Mouse (Mus musculus): Measurements from ENCODE around the gene Mea1. TPM values are rescaled to one million over a fixed set of nuclear protein-coding genes. Genes with fewer than 3 reads are reported as not detected.
A peak's percentile ranks its signal among the peaks of the same experiment; 100 is the strongest.

The Mea1 gene
- polyA plus RNA-seq, 1 experiment from 2014 or later = 128 TPM

DNA sequence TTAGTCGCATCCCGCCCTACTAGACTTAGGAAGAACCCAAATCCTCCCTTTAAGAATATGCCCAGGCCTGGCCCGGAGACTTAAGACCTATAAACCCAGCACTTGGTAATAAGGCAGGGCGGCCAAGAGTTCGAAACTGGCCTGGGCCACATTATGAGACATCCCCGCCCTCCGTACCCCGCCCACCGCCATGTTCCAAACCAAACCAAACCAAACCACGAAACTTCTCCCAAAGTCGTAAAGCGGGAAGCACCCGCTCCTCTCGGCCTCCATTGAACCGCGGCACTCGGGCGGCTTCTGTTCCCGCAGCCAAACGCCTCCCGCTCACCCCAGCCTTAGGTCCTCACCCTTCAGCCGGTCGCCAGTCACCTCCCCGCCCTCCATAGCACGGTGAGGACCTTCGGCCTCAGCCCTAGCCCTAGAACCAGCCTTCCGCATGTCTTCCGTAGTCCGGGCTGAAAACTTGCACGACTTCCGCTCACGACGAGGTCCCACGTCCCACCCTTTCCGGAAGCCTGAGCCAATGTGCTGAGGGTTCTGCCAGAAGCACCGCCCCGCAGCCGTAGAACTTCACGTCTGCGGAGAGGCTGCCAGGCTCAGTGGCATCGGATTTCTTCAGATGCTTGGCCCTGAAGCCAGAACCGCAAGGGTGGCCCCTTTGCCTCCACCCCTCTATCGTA lies 4.6 kb upstream of the Mea1 start, which contains the start of gene Rrp36:
TSS of gene Rrp36 (minus strand) at position 503 of the 680 bp plus-strand sequence.
- Histone ChIP-seq H3K4me2 (peak within 1 kb of the TSS; percentile 76), H3K9ac (peak within 1 kb of the TSS; percentile 75), H3K4me3 (peak within 1 kb of the TSS; percentile 76), H3K36me3 (peaks cover 52% of the 10 kb centered on the region), H3K27ac (peak within 1 kb of the TSS; percentile 79), H3K27me3 (no peaks in the 10 kb centered on the region), H3K9me3 (no peaks in the 10 kb centered on the region), H3K4me1 (peaks cover 32% of the 10 kb centered on the region)
- peak; percentile 94 for ATAC-seq (ENCODE audit: borderline replicate concordance, extremely low read depth, low FRiP score, low TSS enrichment)
- under 1% methylated on average over 43 of the region's 43 CpGs for WGBS

DNA sequence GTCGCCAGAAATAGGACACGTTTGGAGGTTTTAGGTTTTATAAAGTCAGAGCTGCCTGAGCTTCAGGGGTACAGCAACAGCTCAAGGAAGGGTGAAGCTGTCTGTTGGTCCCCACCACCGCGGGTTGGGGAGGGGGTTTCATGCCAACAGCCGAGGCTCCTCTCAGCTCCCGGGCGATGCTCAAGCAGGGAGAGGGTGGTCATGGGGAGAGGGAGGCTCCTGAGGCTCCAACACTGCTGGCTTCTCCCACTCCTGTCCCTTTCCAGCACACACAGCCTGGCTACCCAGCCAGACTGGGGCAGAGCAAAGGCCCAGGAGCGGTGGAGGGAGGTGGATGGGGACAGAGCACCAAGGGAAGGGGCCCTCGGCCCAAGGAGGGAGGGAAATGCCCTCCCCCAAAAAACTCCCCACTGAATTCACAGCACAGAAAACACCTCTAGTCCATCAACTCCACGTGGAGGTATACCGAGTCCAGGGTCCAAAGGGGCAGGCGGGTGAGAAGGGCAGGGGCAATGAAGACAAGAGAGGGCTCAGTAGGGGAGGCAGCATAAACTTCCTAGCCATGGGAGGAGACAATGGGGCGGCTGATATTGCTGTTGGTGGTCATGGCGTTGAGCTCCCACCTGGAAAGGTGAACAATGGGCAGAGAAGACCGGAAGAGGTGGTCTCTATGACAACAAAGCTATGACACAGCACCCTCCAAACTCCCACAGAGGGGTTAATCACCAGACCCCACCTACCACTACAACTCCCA lies 3.9 kb upstream of the Mea1 start:
- ATAC-seq (ENCODE audit: borderline replicate concordance, extremely low read depth, low FRiP score, low TSS enrichment) = peak; percentile 15; the same call in 1 of the 2 replicates
- peak overlapping the region; percentile 75 for H3K9ac ChIP-seq
- H3K9me3 ChIP-seq = no peaks in the 10 kb centered on the region
- H3K4me3 ChIP-seq = peak overlapping the region; percentile 76
- 24% methylated on average over 15 of the region's 15 CpGs for WGBS
- H3K4me1 ChIP-seq = peaks cover 39% of the 10 kb centered on the region
- no peaks in the 10 kb centered on the region for H3K27me3 ChIP-seq
- peaks cover 45% of the 10 kb centered on the region for H3K36me3 ChIP-seq
- H3K27ac ChIP-seq = peak overlapping the region; percentile 79
- H3K4me2 ChIP-seq = peak overlapping the region; percentile 76

DNA sequence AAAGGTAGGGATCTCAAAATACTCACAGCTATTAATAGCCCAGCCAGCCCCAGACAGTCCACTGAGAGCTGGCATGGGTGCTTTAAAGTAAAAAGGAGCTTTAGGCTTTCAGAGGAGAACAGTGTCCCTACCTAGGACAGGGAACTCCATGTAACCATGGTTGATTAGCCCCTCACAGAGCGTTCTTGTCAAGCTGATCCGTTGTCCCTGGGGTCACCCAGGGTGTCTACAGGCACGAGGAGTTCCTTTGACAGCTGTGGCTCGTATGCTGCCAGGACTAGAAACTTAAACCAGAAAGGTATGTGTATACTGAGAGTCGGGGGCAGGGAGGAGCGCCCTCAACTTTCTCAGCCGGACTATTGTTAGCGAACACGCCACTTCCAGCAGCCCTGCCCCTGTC lies 318 bp downstream of the Mea1 start:
- Histone ChIP-seq H3K9me3 (no peaks in the 10 kb centered on the region), H3K4me3 (peak overlapping the region; percentile 60), H3K36me3 (peaks cover 45% of the 10 kb centered on the region), H3K27ac (peak overlapping the region; percentile 88), H3K4me1 (peaks cover 37% of the 10 kb centered on the region), H3K9ac (peak overlapping the region; percentile 60), H3K27me3 (no peaks in the 10 kb centered on the region), H3K4me2 (peak overlapping the region; percentile 81)
- ATAC-seq (ENCODE audit: borderline replicate concordance, extremely low read depth, low FRiP score, low TSS enrichment) = no peak
- WGBS = 33% methylated on average over 9 of the region's 9 CpGs

DNA sequence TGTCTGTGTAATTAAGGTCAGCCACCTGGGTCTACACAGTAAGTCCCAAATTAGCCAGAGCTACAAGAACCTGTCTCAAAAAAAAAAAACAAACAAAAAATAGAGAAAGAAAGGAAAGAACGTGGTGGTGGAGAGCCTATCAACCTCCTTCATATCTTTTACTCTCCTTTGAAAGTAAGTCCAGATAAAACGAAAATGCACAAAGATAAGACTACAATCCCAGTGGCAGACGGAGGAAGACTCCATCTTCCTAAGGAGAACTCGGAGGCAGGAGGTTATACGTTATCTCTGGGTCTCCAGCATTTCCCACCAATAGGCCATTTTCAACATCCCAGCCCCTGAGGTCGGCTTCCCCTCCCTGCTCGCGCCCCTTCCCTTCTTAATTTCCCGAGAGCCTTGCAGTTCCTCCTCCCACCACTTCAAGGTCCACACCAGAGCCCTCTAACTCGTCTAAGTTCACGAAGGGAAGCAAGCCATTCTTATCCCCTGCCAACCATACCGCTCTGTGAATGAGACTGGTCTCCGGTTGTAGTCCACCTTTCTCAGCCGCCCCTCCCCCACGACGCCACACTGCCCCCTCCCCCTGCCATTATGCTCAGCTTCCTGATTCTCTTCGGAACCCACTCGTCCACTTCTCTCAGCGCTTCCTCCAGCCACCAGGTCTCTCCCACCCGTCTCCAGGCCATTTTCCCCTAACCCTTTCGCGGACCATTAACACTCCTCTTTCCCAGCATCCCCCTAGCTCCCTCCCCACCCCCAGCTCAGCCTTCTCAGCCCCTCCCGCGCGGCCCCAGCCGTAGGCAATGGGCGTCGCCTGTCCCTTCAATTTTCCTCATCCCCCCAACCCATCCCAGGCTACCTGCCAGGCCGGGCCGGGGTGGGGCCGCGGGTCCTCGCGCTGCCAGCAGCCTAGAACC lies 1.5 kb downstream of the Mea1 start:
- under 1% methylated on average over 34 of the region's 34 CpGs for WGBS
- peaks cover 54% of the 10 kb centered on the region for H3K36me3 ChIP-seq

DNA sequence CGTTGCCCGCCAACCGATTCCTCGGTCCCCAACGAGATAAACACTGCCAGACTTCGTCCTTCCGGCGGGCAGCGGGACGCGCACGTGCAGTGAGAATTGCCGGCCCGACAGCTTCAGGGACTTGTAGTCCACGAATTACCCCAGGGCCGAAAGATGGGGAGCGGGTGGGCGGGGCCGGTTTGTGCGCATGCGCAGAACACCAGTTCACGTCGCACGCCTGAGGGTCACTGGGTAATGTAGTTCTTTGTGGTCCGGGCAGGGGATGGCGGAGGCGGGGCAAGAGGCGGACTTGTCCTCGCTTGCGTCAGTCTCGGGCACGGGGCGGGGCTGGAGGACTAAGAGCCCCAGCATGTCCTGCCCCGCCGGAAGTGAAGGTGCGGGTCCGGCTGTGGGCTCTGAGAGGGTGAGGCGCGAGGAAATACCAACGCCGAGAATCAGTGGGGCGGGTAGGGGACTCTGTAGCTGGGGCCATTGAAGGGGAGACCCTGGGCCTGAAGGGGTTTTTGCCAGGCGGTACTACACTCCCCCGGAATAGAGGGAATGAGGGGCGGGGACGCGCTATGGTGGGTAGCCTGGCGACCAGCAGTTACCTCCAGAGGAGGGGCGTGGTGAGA lies 2.3 kb downstream of the Mea1 start, which contains the start of gene Klhdc3:
TSS of gene Klhdc3 (minus strand) at position 155 of the 614 bp plus-strand sequence.
- Histone ChIP-seq H3K9me3 (no peaks in the 10 kb centered on the region), H3K9ac (peak within 1 kb of the TSS; percentile 60), H3K36me3 (peaks cover 54% of the 10 kb centered on the region), H3K27me3 (no peaks in the 10 kb centered on the region), H3K4me1 (peaks cover 26% of the 10 kb centered on the region), H3K4me3 (peak within 1 kb of the TSS; percentile 60), H3K4me2 (peak within 1 kb of the TSS; percentile 81), H3K27ac (peak within 1 kb of the TSS; percentile 88)
- under 1% methylated on average over 49 of the region's 49 CpGs for WGBS
- peak; percentile 98 for ATAC-seq (ENCODE audit: borderline replicate concordance, extremely low read depth, low FRiP score, low TSS enrichment)

More for the DNA sequence above, 1.5 kb downstream of the Mea1 start:
- Histone ChIP-seq H3K4me1 (peaks cover 29% of the 10 kb centered on the region), H3K27ac (peak overlapping the region; percentile 88), H3K9ac (peak overlapping the region; percentile 60), H3K4me2 (peak overlapping the region; percentile 81), H3K4me3 (peak overlapping the region; percentile 60), H3K27me3 (no peaks in the 10 kb centered on the region), H3K9me3 (no peaks in the 10 kb centered on the region)
- peak; percentile 1 for ATAC-seq (ENCODE audit: borderline replicate concordance, extremely low read depth, low FRiP score, low TSS enrichment)

DNA sequence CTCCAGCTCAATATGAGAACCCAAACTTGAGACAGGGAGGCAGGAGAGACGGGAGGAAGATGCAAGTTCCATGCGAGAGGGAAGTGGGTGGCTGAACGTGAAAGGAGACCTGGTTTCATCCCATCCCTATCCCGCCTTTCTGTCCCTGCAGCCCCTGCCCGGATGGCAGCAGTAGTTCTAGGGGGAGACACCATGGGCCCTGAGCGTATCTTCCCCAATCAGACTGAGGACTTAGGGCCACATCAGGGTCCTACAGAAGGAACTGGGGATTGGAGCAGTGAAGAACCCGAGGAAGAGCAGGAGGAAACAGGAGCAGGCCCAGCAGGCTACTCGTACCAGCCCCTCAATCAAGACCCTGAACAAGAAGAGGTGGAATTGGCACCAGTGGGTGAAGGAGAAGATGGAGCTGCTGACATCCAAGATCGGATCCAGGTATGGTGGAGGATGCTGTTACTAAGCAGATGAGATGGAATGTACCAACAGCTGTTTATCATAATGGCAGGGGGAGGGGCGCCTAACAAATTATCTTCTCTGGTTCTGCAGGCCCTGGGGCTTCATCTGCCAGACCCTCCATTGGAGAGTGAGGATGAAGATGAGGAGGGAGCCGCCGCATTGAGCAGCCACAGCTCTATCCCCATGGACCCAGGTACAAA lies 3.0 kb downstream of the Mea1 start:
- no peak for ATAC-seq (ENCODE audit: borderline replicate concordance, extremely low read depth, low FRiP score, low TSS enrichment)
- H3K4me1 ChIP-seq = peaks cover 26% of the 10 kb centered on the region
- no peaks in the 10 kb centered on the region for H3K9me3 ChIP-seq
- peaks cover 54% of the 10 kb centered on the region for H3K36me3 ChIP-seq
- H3K9ac ChIP-seq = peak overlapping the region; percentile 59
- peak overlapping the region; percentile 80 for H3K4me2 ChIP-seq
- H3K27me3 ChIP-seq = no peaks in the 10 kb centered on the region
- peak overlapping the region; percentile 60 for H3K4me3 ChIP-seq
- 23% methylated on average over 12 of the region's 12 CpGs for WGBS
- H3K27ac ChIP-seq = peak overlapping the region; percentile 49

DNA sequence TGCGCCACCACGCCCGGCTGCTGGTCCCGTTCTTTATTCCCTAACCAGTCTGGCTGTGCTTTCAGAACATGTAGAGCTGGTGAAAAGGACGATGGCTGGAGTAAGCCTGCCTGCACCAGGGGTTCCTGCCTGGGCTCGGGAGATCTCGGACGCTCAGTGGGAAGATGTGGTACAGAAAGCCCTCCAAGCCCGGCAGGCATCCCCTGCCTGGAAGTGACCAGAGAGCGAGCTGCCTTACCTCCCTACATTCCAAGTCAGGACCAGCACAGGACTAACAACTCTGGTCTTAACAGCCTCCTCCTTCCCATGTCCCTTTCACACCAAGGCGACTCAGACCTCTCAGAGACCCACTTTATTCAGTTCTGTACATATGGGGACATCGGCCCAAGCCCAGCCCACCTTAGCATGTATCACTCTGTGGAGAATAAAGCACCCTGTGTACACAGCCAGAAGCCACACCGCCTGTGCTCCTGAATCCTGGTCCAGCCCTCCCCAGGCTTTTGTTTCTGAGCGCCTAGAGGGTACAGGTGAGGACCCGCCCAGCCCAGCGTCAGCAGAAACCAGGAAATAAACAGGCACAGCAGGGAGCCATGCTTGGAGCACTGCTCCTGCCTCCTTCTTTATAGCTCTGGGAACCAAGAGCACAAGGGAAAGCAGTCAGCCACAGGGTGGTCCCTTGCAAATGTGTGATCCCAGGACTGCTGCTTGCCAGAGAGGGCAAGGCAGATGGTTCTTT lies 4.2 kb downstream of the Mea1 start:
- H3K4me2 ChIP-seq = no peak overlapping the region
- no peak overlapping the region for H3K4me3 ChIP-seq
- no peaks in the 10 kb centered on the region for H3K27me3 ChIP-seq
- H3K36me3 ChIP-seq = peaks cover 55% of the 10 kb centered on the region
- 85% methylated on average over 16 of the region's 16 CpGs for WGBS
- ATAC-seq (ENCODE audit: borderline replicate concordance, extremely low read depth, low FRiP score, low TSS enrichment) = no peak
- peaks cover 26% of the 10 kb centered on the region for H3K4me1 ChIP-seq
- H3K27ac ChIP-seq = no peak overlapping the region
- no peak overlapping the region for H3K9ac ChIP-seq
- no peaks in the 10 kb centered on the region for H3K9me3 ChIP-seq

DNA sequence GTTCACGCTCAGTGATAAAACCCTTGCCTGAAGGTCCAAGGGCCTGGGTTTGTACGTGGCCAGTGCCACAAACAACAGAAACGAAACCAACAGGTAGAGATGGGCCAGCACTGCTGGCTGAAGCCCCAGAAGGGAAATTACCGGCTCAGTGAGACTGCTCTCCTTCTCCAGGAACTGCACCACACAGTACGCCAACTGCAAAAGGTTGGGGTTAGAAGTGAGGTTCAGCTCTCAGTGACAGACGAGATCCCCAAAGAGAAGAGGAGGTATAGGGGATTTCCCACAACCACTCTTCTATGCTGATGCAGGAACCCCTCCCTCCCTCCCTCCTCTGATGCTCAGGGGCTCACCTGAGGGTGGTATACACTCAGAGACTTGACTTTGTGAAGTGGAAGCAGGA lies 7.3 kb downstream of the Mea1 start:
- Histone ChIP-seq H3K4me3 (no peak overlapping the region), H3K4me1 (peaks cover 7% of the 10 kb centered on the region), H3K9me3 (no peaks in the 10 kb centered on the region), H3K9ac (no peak overlapping the region), H3K4me2 (no peak overlapping the region), H3K27me3 (no peaks in the 10 kb centered on the region), H3K27ac (no peak overlapping the region), H3K36me3 (peaks cover 53% of the 10 kb centered on the region)
- WGBS = 87% methylated on average over 6 of the region's 6 CpGs
- ATAC-seq (ENCODE audit: borderline replicate concordance, extremely low read depth, low FRiP score, low TSS enrichment) = no peak

DNA sequence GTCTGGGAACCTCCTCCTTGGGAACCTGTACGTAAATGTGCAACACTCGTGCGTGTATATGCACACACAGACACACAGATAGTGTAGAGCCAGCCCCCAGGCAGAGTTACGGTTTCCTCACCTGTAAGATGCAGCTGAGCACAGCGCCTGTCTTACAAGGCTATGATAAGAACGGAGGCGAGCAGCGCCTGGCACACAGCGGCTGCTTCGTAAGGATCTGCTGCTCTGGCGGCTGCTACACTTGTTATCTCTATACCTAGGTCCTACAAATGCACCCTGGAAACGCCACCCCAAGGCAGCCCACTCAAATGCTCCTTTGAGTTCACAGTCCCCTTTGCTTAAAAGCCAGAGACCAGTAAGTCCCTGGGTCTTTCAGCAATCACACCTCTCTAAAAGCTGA lies 12.1 kb downstream of the Mea1 start:
- H3K4me2 ChIP-seq = no peak overlapping the region
- no peak overlapping the region for H3K27ac ChIP-seq
- no peaks in the 10 kb centered on the region for H3K27me3 ChIP-seq
- H3K36me3 ChIP-seq = peaks cover 31% of the 10 kb centered on the region
- H3K4me3 ChIP-seq = no peak overlapping the region
- ATAC-seq (ENCODE audit: borderline replicate concordance, extremely low read depth, low FRiP score, low TSS enrichment) = no peak
- H3K4me1 ChIP-seq = no peaks in the 10 kb centered on the region
- H3K9me3 ChIP-seq = no peaks in the 10 kb centered on the region
- no peak overlapping the region for H3K9ac ChIP-seq
- 85% methylated on average over 12 of the region's 12 CpGs for WGBS

DNA sequence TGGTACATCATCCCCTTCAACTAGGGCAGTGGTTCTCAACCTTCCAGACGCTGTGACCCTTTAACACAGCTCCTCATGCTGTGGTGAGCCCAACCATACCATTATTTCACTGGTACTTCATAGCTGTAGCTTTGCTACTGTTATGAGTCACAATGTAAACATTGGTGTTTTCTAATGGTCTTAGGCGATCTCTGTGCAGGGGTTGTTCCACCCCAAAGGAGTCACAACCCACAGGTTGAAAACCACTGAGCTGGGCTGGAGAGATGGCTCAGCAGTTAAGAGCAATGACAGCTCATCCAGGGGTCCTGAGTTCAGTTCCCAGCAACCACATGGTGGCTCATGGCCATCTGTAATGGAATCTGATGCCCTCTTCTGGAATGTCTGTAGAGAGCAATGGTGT lies 12.8 kb downstream of the Mea1 start:
- ATAC-seq (ENCODE audit: borderline replicate concordance, extremely low read depth, low FRiP score, low TSS enrichment) = no peak
- Histone ChIP-seq H3K9ac (no peak overlapping the region), H3K9me3 (no peaks in the 10 kb centered on the region), H3K27ac (no peak overlapping the region), H3K27me3 (no peaks in the 10 kb centered on the region), H3K4me1 (no peaks in the 10 kb centered on the region), H3K36me3 (peaks cover 29% of the 10 kb centered on the region), H3K4me2 (no peak overlapping the region), H3K4me3 (no peak overlapping the region)
- 72% methylated on average over 2 of the region's 2 CpGs for WGBS

Data from lung, embryonic 15.5 days (tissue).